Mouse (Mus musculus): ENCODE data around the gene Xpnpep1. TPM values are rescaled to one million over a fixed set of nuclear protein-coding genes. Genes with fewer than 3 reads are reported as not detected.

Xpnpep1 gene
- polyA plus RNA-seq (2014; fragmentation: Nextera tagmentation; extraction: Ambion mirVana) = 157 TPM in 2 replicates

DNA sequence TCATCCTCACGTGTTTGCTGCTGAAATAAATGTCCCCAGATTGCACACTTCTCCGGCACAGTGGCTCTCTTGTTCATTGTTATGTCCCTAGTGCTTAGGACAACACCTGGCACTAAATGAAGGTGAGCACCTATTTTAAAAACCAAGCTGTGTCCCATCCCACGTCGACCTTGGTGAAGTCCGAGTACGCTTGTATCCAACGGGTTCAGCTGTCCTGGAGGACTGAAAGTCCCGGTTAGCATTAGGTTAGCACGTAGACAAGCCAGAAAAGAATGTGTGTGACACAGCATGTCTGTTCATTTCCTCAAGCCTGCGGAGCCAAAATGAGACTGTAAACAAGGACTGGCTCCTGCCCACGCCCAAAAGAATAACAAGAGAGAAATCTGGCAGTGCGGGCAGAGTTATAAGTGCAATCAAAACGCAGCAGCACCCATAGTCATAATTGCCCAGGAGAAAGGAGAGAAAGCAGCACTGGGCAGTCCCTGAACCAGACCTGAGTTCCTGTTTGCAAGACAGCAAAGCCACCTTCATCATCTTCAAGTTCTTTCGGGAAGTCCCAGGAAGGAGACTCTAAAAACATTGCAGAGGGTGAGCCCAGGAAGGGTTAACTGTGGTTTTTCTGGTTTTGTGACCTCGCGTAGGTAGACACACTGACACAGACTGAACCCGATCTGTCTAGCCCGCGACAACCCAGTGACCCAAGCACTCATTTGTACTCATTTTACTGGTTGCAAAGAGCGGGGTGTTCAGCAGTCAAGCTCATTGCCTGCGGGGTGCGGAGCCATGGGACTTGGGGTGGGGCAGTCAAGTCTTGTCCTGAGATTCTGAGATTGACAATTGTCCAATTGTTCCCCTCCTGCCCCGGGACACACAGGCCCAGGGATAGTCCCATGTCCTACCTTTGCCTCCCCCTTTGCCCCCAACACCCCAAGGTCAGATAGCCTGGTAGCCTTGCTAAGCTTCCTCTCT lies at the start of gene Xpnpep1:
Xpnpep1 (minus strand) TSS at position 51 of the 969 bp plus-strand sequence.
- peak within 1 kb of the TSS; percentile 49 for H3K4me2 ChIP-seq (replicated peaks; ENCODE audit: low read depth, low read length)
- 68% methylated on average over 23 of the region's 23 CpGs for WGBS

DNA sequence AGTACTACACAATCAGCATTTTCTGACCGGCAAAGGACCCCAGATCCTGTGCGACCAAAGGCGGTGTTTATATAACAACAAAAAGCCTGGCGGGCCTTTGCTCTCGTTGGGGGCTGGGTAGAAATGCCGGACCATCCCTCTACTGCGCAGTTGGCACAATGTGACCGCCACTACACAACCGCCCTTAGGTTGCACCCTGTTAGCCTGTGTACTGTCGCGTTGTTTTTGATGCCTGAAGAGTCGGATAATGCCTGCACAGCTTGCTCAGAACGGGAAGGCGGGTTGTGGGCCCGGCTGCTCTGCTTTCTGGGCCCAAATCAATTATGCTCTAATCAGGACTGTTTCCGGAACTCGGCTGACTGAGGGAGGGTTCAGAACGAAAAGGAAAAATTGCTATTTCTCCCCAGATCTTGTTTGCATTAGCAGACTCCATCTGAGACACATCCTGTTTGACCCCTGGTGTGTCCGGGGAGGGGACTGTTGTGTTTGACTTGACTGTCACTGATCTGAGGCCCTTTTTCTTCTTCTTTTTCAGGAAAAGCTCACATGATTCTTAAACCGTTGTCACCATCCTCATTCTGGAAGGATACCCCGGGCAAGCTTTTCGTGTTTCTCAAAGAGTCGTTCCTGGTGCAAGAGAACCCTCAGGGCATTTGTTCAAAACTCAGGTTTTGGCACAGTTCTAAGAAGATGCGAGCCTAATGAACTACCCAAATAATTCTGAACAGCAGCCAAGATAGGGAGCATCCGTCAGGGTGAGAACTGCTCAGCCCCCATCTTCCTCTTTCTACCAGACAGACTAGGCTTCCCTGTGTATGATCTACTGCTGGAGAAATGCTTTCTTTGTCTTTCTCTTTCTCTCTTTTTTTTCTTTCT lies 47.5 kb upstream of the Xpnpep1 start:
- Histone ChIP-seq H3K36me3 (ENCODE audit: control insufficient read depth, insufficient read depth, low read length) (no peaks in the 10 kb centered on the region), H3K27me3 (ENCODE audit: control insufficient read depth, insufficient read depth, low read length) (no peaks in the 10 kb centered on the region), H3K27ac (ENCODE audit: low read length) (peak overlapping the region; percentile 93), H3K9me3 (ENCODE audit: control insufficient read depth, low read depth, low read length) (no peaks in the 10 kb centered on the region), H3K4me3 (ENCODE audit: low read depth, low read length) (no peak overlapping the region), H3K9ac (replicated peaks; ENCODE audit: low read depth, low read length) (0 out of 2 replicates have a peak overlapping the region, but pooled peaks have one; percentile 2), H3K4me2 (replicated peaks; ENCODE audit: low read depth, low read length) (peak overlapping the region; percentile 36), H3K4me1 (ENCODE audit: control insufficient read depth, insufficient read depth, low read length) (peaks cover 34% of the 10 kb centered on the region)
- peak; percentile 38 for ATAC-seq (ENCODE audit: insufficient number of reproducible peaks, insufficient read depth, low FRiP score, low read depth)
- WGBS = 12% methylated on average over 25 of the region's 25 CpGs

More for the DNA sequence above, at the start of gene Xpnpep1:
- Histone ChIP-seq H3K4me1 (ENCODE audit: control insufficient read depth, insufficient read depth, low read length) (peaks cover 12% of the 10 kb centered on the region), H3K9me3 (ENCODE audit: control insufficient read depth, low read depth, low read length) (no peaks in the 10 kb centered on the region), H3K4me3 (ENCODE audit: low read depth, low read length) (peak within 1 kb of the TSS; percentile 93; the same call in 1 of the 2 replicates), H3K9ac (replicated peaks; ENCODE audit: low read depth, low read length) (no peak within 1 kb of the TSS), H3K36me3 (ENCODE audit: control insufficient read depth, insufficient read depth, low read length) (no peaks in the 10 kb centered on the region), H3K27me3 (ENCODE audit: control insufficient read depth, insufficient read depth, low read length) (no peaks in the 10 kb centered on the region), H3K27ac (ENCODE audit: low read length) (peak within 1 kb of the TSS; percentile 61)
- no peak for ATAC-seq (ENCODE audit: insufficient number of reproducible peaks, insufficient read depth, low FRiP score, low read depth)

DNA sequence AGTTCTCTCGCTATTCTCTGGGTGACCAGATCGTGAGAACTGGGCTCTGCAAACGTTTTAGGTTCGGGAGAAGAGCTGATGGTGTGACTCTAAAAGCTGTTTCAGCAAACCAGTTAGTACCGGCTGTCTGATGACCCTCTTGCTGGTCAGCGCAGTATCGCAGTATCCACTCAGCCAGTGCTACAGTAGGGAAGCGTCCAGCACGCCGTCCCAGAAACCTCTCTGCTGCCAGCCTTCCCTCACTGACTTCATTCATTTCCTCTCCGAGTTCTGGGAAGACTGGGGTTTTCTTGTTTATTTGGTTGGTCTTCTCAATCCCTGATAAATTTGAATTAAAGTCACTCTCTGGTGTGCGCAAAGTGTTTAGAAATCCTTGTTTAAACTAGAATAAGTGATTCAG lies 46.8 kb upstream of the Xpnpep1 start:
- H3K4me3 ChIP-seq (ENCODE audit: low read depth, low read length) = no peak overlapping the region
- H3K27me3 ChIP-seq (ENCODE audit: control insufficient read depth, insufficient read depth, low read length) = no peaks in the 10 kb centered on the region

DNA sequence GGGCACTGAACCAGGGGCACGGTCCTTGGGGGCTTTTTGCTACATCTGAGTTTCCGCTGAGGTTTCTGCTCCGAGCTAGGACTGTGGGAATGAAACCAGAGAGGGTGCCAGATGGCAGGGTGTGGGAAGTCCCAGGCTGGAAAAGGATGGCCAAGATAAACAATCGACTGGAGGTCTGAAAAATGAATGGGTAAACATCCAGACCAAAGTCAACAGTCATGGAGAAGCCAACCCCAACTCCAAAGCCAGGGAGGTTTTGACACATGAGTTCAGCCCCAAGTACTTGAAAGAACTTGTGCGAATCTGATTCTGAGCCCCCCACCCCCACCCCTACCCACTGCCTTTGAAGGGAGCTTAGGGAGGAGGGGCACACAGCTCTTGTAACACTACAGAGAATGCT lies 44.7 kb upstream of the Xpnpep1 start:
- Histone ChIP-seq H3K4me1 (ENCODE audit: control insufficient read depth, insufficient read depth, low read length) (peaks cover 46% of the 10 kb centered on the region), H3K9ac (replicated peaks; ENCODE audit: low read depth, low read length) (no peak overlapping the region), H3K36me3 (ENCODE audit: control insufficient read depth, insufficient read depth, low read length) (no peaks in the 10 kb centered on the region), H3K9me3 (ENCODE audit: control insufficient read depth, low read depth, low read length) (no peaks in the 10 kb centered on the region), H3K27me3 (ENCODE audit: control insufficient read depth, insufficient read depth, low read length) (no peaks in the 10 kb centered on the region), H3K4me3 (ENCODE audit: low read depth, low read length) (no peak overlapping the region), H3K27ac (ENCODE audit: low read length) (peak overlapping the region; percentile 56; the same call in 1 of the 2 replicates), H3K4me2 (replicated peaks; ENCODE audit: low read depth, low read length) (no peak overlapping the region)
- WGBS = 19% methylated on average over 5 of the region's 5 CpGs
- peak; percentile 66 for ATAC-seq (ENCODE audit: insufficient number of reproducible peaks, insufficient read depth, low FRiP score, low read depth)

More for the DNA sequence above, 46.8 kb upstream of the Xpnpep1 start:
- 34% methylated on average over 12 of the region's 12 CpGs for WGBS
- Histone ChIP-seq H3K4me2 (replicated peaks; ENCODE audit: low read depth, low read length) (peak overlapping the region; percentile 36), H3K9ac (replicated peaks; ENCODE audit: low read depth, low read length) (0 out of 2 replicates have a peak overlapping the region, but pooled peaks have one; percentile 2), H3K9me3 (ENCODE audit: control insufficient read depth, low read depth, low read length) (no peaks in the 10 kb centered on the region), H3K27ac (ENCODE audit: low read length) (peak overlapping the region; percentile 93), H3K4me1 (ENCODE audit: control insufficient read depth, insufficient read depth, low read length) (peaks cover 34% of the 10 kb centered on the region), H3K36me3 (ENCODE audit: control insufficient read depth, insufficient read depth, low read length) (no peaks in the 10 kb centered on the region)
- peak; percentile 51; the same call in 1 of the 2 replicates for ATAC-seq (ENCODE audit: insufficient number of reproducible peaks, insufficient read depth, low FRiP score, low read depth)

DNA sequence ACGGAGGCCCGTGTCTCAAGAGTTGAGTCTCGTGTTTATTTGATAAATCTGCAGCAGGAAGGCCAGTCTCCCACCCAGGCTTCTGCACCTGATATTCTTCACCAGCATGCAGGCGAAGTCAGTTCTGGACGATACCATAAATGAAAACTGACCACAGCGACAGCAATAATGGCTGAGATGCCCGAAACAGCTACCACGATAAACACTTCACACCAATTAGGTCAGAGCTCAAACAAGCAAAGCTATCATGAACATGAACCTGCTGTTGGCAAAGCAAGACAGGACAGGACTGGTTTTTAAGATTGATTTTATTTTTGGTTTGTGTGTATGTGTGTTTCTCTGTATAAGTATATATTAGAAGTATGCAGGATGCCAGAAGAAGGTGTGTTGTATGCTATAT lies 42.8 kb upstream of the Xpnpep1 start:
- Histone ChIP-seq H3K9ac (replicated peaks; ENCODE audit: low read depth, low read length) (no peak overlapping the region), H3K4me2 (replicated peaks; ENCODE audit: low read depth, low read length) (no peak overlapping the region), H3K36me3 (ENCODE audit: control insufficient read depth, insufficient read depth, low read length) (no peaks in the 10 kb centered on the region), H3K9me3 (ENCODE audit: control insufficient read depth, low read depth, low read length) (no peaks in the 10 kb centered on the region), H3K4me1 (ENCODE audit: control insufficient read depth, insufficient read depth, low read length) (peaks cover 53% of the 10 kb centered on the region), H3K27me3 (ENCODE audit: control insufficient read depth, insufficient read depth, low read length) (no peaks in the 10 kb centered on the region), H3K4me3 (ENCODE audit: low read depth, low read length) (no peak overlapping the region), H3K27ac (ENCODE audit: low read length) (no peak overlapping the region)
- WGBS = 56% methylated on average over 8 of the region's 8 CpGs
- ATAC-seq (ENCODE audit: insufficient number of reproducible peaks, insufficient read depth, low FRiP score, low read depth) = no peak

DNA sequence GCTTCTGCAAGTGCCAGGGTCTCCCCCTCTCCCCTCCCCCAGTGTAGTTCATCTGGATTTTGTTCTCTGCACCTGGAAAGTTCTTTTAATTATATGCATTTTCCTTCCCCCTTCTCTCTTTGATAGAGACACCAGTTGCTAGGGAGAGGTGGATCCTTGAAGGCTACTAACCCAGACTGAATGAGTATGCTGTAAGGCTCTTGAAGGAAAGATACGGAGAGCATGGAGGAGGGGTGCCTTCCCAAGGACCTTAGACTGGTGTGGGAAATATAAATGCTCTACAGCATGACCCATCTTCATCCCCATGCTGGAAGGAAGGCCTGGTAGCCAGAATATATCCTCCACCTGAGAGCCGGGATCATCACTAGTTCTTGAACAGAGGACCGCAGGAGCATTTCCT lies 41.3 kb upstream of the Xpnpep1 start:
- H3K27ac ChIP-seq (ENCODE audit: low read length) = peak overlapping the region; percentile 58; the same call in 1 of the 2 replicates
- no peaks in the 10 kb centered on the region for H3K36me3 ChIP-seq (ENCODE audit: control insufficient read depth, insufficient read depth, low read length)
- no peak for ATAC-seq (ENCODE audit: insufficient number of reproducible peaks, insufficient read depth, low FRiP score, low read depth)
- no peaks in the 10 kb centered on the region for H3K27me3 ChIP-seq (ENCODE audit: control insufficient read depth, insufficient read depth, low read length)
- WGBS = 77% methylated on average over 3 of the region's 3 CpGs
- H3K4me2 ChIP-seq (replicated peaks; ENCODE audit: low read depth, low read length) = no peak overlapping the region
- no peaks in the 10 kb centered on the region for H3K9me3 ChIP-seq (ENCODE audit: control insufficient read depth, low read depth, low read length)
- peaks cover 43% of the 10 kb centered on the region for H3K4me1 ChIP-seq (ENCODE audit: control insufficient read depth, insufficient read depth, low read length)
- no peak overlapping the region for H3K4me3 ChIP-seq (ENCODE audit: low read depth, low read length)
- H3K9ac ChIP-seq (replicated peaks; ENCODE audit: low read depth, low read length) = no peak overlapping the region

DNA sequence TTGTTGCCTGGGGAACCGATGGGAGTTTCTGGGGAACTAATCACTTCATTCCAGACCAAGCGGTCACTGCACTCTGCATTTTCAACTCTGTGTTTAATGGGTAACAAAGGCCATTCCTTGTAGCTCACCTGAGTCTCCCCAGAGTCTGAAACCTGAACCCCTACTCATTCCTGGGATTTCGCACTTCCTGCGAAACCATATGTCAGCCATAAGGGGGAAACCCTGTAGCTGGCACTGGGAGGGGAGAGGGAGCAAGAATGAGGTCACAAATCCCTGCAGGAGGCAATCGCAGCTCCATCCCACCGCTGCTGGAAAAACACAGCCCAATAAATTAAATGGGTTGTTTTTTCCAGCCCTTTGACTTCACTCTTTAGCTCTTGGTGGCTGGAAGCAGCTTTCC lies 40.9 kb upstream of the Xpnpep1 start:
- no peak overlapping the region for H3K4me2 ChIP-seq (replicated peaks; ENCODE audit: low read depth, low read length)
- no peaks in the 10 kb centered on the region for H3K36me3 ChIP-seq (ENCODE audit: control insufficient read depth, insufficient read depth, low read length)
- WGBS = 16% methylated on average over 6 of the region's 6 CpGs
- no peaks in the 10 kb centered on the region for H3K27me3 ChIP-seq (ENCODE audit: control insufficient read depth, insufficient read depth, low read length)
- H3K4me3 ChIP-seq (ENCODE audit: low read depth, low read length) = no peak overlapping the region
- H3K4me1 ChIP-seq (ENCODE audit: control insufficient read depth, insufficient read depth, low read length) = peaks cover 43% of the 10 kb centered on the region
- no peaks in the 10 kb centered on the region for H3K9me3 ChIP-seq (ENCODE audit: control insufficient read depth, low read depth, low read length)
- peak overlapping the region; percentile 58; the same call in 1 of the 2 replicates for H3K27ac ChIP-seq (ENCODE audit: low read length)
- H3K9ac ChIP-seq (replicated peaks; ENCODE audit: low read depth, low read length) = no peak overlapping the region
- ATAC-seq (ENCODE audit: insufficient number of reproducible peaks, insufficient read depth, low FRiP score, low read depth) = no peak

DNA sequence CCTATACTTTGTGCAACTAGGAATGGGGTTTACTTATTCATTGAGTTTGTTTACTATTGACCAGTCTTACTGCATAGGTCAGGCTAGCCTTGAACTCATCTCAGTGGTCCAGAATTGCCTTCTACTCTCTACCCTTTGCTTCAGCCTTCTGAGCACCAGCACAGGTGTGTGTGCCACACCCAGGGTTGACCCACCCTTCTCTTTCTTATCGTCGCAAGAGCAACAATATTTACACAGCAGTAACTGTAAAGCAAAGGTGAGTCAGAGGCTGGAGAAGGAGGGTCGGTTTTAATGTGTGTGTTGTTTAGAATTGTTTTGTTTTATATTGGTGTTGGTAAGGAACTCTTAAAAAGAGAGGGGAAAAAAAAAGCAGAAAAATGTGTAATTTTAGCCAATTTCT lies 40.5 kb upstream of the Xpnpep1 start:
- Histone ChIP-seq H3K27ac (ENCODE audit: low read length) (peak overlapping the region; percentile 58; the same call in 1 of the 2 replicates), H3K27me3 (ENCODE audit: control insufficient read depth, insufficient read depth, low read length) (no peaks in the 10 kb centered on the region), H3K4me3 (ENCODE audit: low read depth, low read length) (no peak overlapping the region), H3K9ac (replicated peaks; ENCODE audit: low read depth, low read length) (no peak overlapping the region), H3K9me3 (ENCODE audit: control insufficient read depth, low read depth, low read length) (no peaks in the 10 kb centered on the region), H3K4me2 (replicated peaks; ENCODE audit: low read depth, low read length) (no peak overlapping the region), H3K36me3 (ENCODE audit: control insufficient read depth, insufficient read depth, low read length) (no peaks in the 10 kb centered on the region), H3K4me1 (ENCODE audit: control insufficient read depth, insufficient read depth, low read length) (peaks cover 45% of the 10 kb centered on the region)
- WGBS = 43% methylated on average over 3 of the region's 3 CpGs
- ATAC-seq (ENCODE audit: insufficient number of reproducible peaks, insufficient read depth, low FRiP score, low read depth) = peak; percentile 79
